Mouse (Mus musculus) right cerebral cortex, postnatal 4 days (tissue): Measurements from ENCODE around the gene Tns1.

ENCODE experiments used
- DNase-seq: peaks from one replicate; pipeline ENCODE4 v3.0.0-alpha.2; 2022

Tns1 gene

GRCm38 (mm10) chr1:73951178-73951577 is 173.1 kb downstream of the Tns1 start:
- DNase-seq, result no peak

- DNase-seq, result no peak
Observed at GRCm38 (mm10) chr1:73948757-73949156, 175.5 kb downstream of the Tns1 start.

GRCm38 (mm10) chr1:73947525-73948304 is 176.5 kb downstream of the Tns1 start:
- DNase-seq, result no peak

GRCm38 (mm10) chr1:73946701-73947100 is 177.5 kb downstream of the Tns1 start:
- DNase-seq, result no peak

- DNase-seq, result peak; percentile 32
Observed at GRCm38 (mm10) chr1:73944393-73944792, 179.9 kb downstream of the Tns1 start.

GRCm38 (mm10) chr1:73943667-73944289 is 180.5 kb downstream of the Tns1 start:
- peak; percentile 36 for DNase-seq

- no peak for DNase-seq
Observed at GRCm38 (mm10) chr1:73943255-73943654, 181.0 kb downstream of the Tns1 start.

GRCm38 (mm10) chr1:73942243-73942642 is 182.0 kb downstream of the Tns1 start:
- no peak for DNase-seq

- no peak for DNase-seq
Observed at GRCm38 (mm10) chr1:73941697-73942096, 182.6 kb downstream of the Tns1 start.

GRCm38 (mm10) chr1:73940491-73941204 is 183.6 kb downstream of the Tns1 start:
- no peak for DNase-seq

- no peak for DNase-seq
Observed at GRCm38 (mm10) chr1:73938597-73938996, 185.7 kb downstream of the Tns1 start.

- no peak for DNase-seq
Observed at GRCm38 (mm10) chr1:73937805-73938204, 186.4 kb downstream of the Tns1 start.

GRCm38 (mm10) chr1:73936537-73936936 is 187.7 kb downstream of the Tns1 start:
- no peak for DNase-seq

- no peak for DNase-seq
Observed at GRCm38 (mm10) chr1:73935442-73936080, 188.7 kb downstream of the Tns1 start.

GRCm38 (mm10) chr1:73933146-73933490 is 191.1 kb downstream of the Tns1 start:
- DNase-seq, result no peak

- DNase-seq, result no peak
Observed at GRCm38 (mm10) chr1:73932421-73933145, 191.7 kb downstream of the Tns1 start.

- DNase-seq, result no peak
Observed at GRCm38 (mm10) chr1:73931851-73932250, 192.4 kb downstream of the Tns1 start.

- no peak for DNase-seq
Observed at GRCm38 (mm10) chr1:73930411-73931134, 193.7 kb downstream of the Tns1 start.

- no peak for DNase-seq
Observed at GRCm38 (mm10) chr1:73929952-73930329, 194.3 kb downstream of the Tns1 start.

- DNase-seq, result no peak
Observed at GRCm38 (mm10) chr1:73929211-73929951, 194.9 kb downstream of the Tns1 start.

- DNase-seq, result no peak
Observed at GRCm38 (mm10) chr1:73928385-73928784, 195.9 kb downstream of the Tns1 start.
